Comparison of ENCODE assay signal across 19 mouse cellular contexts in genomic region chr8:122817724-122818496, GRCm38 (mm10). TPM values are rescaled to one million over a fixed set of nuclear protein-coding genes. Genes with fewer than 3 reads are reported as not detected.
DNase-seq lines count a peak whose midpoint lies in the region; ATAC-seq and TF ChIP-seq lines count a peak whose summit lies in the region.
"Had no signal": no experiment of that assay in that cellular context is flagged by ENCODE, and none has a peak within 500 bp of the region (broad histone marks: within the 10 kb centered on the region; RNA-seq: fewer than 3 reads in every experiment).

No protein-coding gene starts in this region.

- TF ChIP-seq POLR2A in thymus, adult 2 months (IDR thresholded peaks at IDR 0.05; ENCODE audit: control insufficient read depth, extremely low read depth, insufficient read depth, low read length, poor library complexity): no peak

- WGBS in forebrain, embryonic 10.5 days: 41% methylated on average over 13 of the region's 13 CpGs
- WGBS in forebrain, embryonic 16.5 days: 42% methylated on average over 13 of the region's 13 CpGs
- WGBS in liver, postnatal 0 days (ENCODE audit: insufficient replicate concordance): 47% methylated on average over 13 of the region's 13 CpGs
- WGBS in intestine, embryonic 16.5 days: 48% methylated on average over 13 of the region's 13 CpGs
- 96% methylated on average over 13 of the region's 13 CpGs for WGBS in thymus, adult 2 months

- H3K27me3 ChIP-seq in forebrain, embryonic 10.5 days (ENCODE audit: poor library complexity, severe bottlenecking): peaks cover 42% of the 10 kb centered on the region
- H3K27me3 ChIP-seq in forebrain, embryonic 16.5 days (replicated peaks; ENCODE audit: control insufficient read depth, insufficient read depth, low read length): no peaks in the 10 kb centered on the region
- no peaks in the 10 kb centered on the region for H3K27me3 ChIP-seq in liver, postnatal 0 days (ENCODE audit: insufficient read depth, low read length)
- no peaks in the 10 kb centered on the region for H3K27me3 ChIP-seq in intestine, embryonic 16.5 days (replicated peaks; ENCODE audit: control insufficient read depth, insufficient read depth, low read length)
- no peaks in the 10 kb centered on the region for H3K27me3 ChIP-seq in thymus, adult 2 months (ENCODE audit: control insufficient read depth, insufficient read depth, low read length)
- H3K27me3 ChIP-seq: CH12.LX; limb, embryonic 15.5 days had no signal

- no peaks in the 10 kb centered on the region for H3K9me3 ChIP-seq in forebrain, embryonic 10.5 days
- H3K9me3 ChIP-seq in forebrain, embryonic 16.5 days (ENCODE audit: control insufficient read depth, low read length): no peaks in the 10 kb centered on the region
- H3K9me3 ChIP-seq in liver, postnatal 0 days (ENCODE audit: low read length): no peaks in the 10 kb centered on the region
- no peaks in the 10 kb centered on the region for H3K9me3 ChIP-seq in intestine, embryonic 16.5 days (ENCODE audit: control insufficient read depth, low read length)
- H3K9me3 ChIP-seq: limb, embryonic 15.5 days had no signal

- peak overlapping the region; percentile 46 for H3K27ac ChIP-seq in forebrain, embryonic 10.5 days
- no peak overlapping the region for H3K27ac ChIP-seq in forebrain, embryonic 16.5 days (ENCODE audit: low read length)
- no peak overlapping the region for H3K27ac ChIP-seq in liver, postnatal 0 days (ENCODE audit: low read depth)
- no peak overlapping the region for H3K27ac ChIP-seq in intestine, embryonic 16.5 days (ENCODE audit: low read length)
- no peak overlapping the region for H3K27ac ChIP-seq in thymus, adult 2 months (ENCODE audit: control insufficient read depth, insufficient read depth, low read length)
- H3K27ac ChIP-seq: limb, embryonic 15.5 days had no signal

- H3K36me3 ChIP-seq in forebrain, embryonic 10.5 days (replicated peaks): peaks cover 21% of the 10 kb centered on the region
- H3K36me3 ChIP-seq in forebrain, embryonic 16.5 days (ENCODE audit: control insufficient read depth, insufficient read depth): no peaks in the 10 kb centered on the region
- peaks cover 8% of the 10 kb centered on the region; the same call in 1 of the 2 replicates for H3K36me3 ChIP-seq in liver, postnatal 0 days (replicated peaks; ENCODE audit: insufficient read depth, low read length)
- H3K36me3 ChIP-seq in intestine, embryonic 16.5 days (ENCODE audit: control insufficient read depth, insufficient read depth, low read length): 0 out of 2 replicates have a peak, but pooled peaks cover 4% of the 10 kb centered on the region
- H3K36me3 ChIP-seq in thymus, adult 2 months (ENCODE audit: control insufficient read depth, insufficient read depth, low read length): no peaks in the 10 kb centered on the region

- peaks cover 47% of the 10 kb centered on the region for H3K4me1 ChIP-seq in forebrain, embryonic 10.5 days
- peaks cover 2% of the 10 kb centered on the region; the same call in 1 of the 2 replicates for H3K4me1 ChIP-seq in forebrain, embryonic 16.5 days (replicated peaks; ENCODE audit: control insufficient read depth, insufficient read depth, low read length)
- peaks cover 4% of the 10 kb centered on the region for H3K4me1 ChIP-seq in liver, postnatal 0 days (ENCODE audit: insufficient read depth)
- H3K4me1 ChIP-seq in intestine, embryonic 16.5 days (ENCODE audit: control insufficient read depth, insufficient read depth, low read length): no peaks in the 10 kb centered on the region
- no peaks in the 10 kb centered on the region for H3K4me1 ChIP-seq in thymus, adult 2 months (replicated peaks; ENCODE audit: control insufficient read depth, insufficient read depth, low read length)
- H3K4me1 ChIP-seq: limb, embryonic 15.5 days had no signal

- H3K4me2 ChIP-seq in forebrain, embryonic 16.5 days (ENCODE audit: low read length): no peak overlapping the region
- H3K4me2 ChIP-seq in liver, postnatal 0 days (ENCODE audit: low read depth, low read length): no peak overlapping the region
- H3K4me2 ChIP-seq in intestine, embryonic 16.5 days (ENCODE audit: low read depth, low read length): no peak overlapping the region
- H3K4me2 ChIP-seq: heart, embryonic 11.5 days; limb, embryonic 15.5 days had no signal

- DNase-seq in forebrain, embryonic 10.5 days (ENCODE audit: extremely low spot score, low spot score): no peak
- no peak for DNase-seq in liver, postnatal 0 days
- no peak for DNase-seq in liver
- DNase-seq in retina, postnatal 1 day: peak; percentile 58
- no peak for DNase-seq in retina, embryonic 14.5 days (ENCODE audit: low spot score)
- DNase-seq in thymus, adult 2 months: no peak
- DNase-seq: adrenal gland, adult 8-10 months; cerebellum, postnatal 36 days; gastrocnemius, postnatal 25 days; kidney, adult 2 months; kidney, postnatal 36 days; layer of hippocampus, adult 9-11 months; right cerebral cortex, postnatal 4 days; thymus, postnatal 4 days had no signal

- H3K4me3 ChIP-seq in forebrain, embryonic 10.5 days: no peak overlapping the region
- H3K4me3 ChIP-seq in forebrain, embryonic 16.5 days (replicated peaks; ENCODE audit: low read length): no peak overlapping the region
- H3K4me3 ChIP-seq in liver, postnatal 0 days (ENCODE audit: low read depth, low read length): no peak overlapping the region
- H3K4me3 ChIP-seq in intestine, embryonic 16.5 days (ENCODE audit: low read length): no peak overlapping the region
- no peak overlapping the region for H3K4me3 ChIP-seq in thymus, adult 2 months (ENCODE audit: control insufficient read depth, insufficient read depth, low read length)
- H3K4me3 ChIP-seq: limb, embryonic 15.5 days had no signal

- no peak for TF ChIP-seq EP300 in liver, postnatal 0 days (IDR thresholded peaks at IDR 0.05; ENCODE audit: low read depth)

- no peak for ATAC-seq in forebrain, embryonic 16.5 days
- peak; percentile 67; the same call in 1 of the 2 replicates for ATAC-seq in liver, postnatal 0 days
- ATAC-seq in intestine, embryonic 16.5 days: no peak

- no peak overlapping the region for H3K9ac ChIP-seq in forebrain, embryonic 16.5 days (replicated peaks; ENCODE audit: low read depth, low read length)
- no peak overlapping the region for H3K9ac ChIP-seq in liver, postnatal 0 days (replicated peaks)
- H3K9ac ChIP-seq in intestine, embryonic 16.5 days (ENCODE audit: low read depth, low read length): no peak overlapping the region
- H3K9ac ChIP-seq: limb, embryonic 15.5 days had no signal

- TF ChIP-seq CTCF in liver, postnatal 0 days (IDR thresholded peaks at IDR 0.05; ENCODE audit: low read depth): no peak
- no peak for TF ChIP-seq CTCF in thymus, adult 2 months (IDR thresholded peaks at IDR 0.05; ENCODE audit: borderline replicate concordance, control insufficient read depth, extremely low read depth, insufficient read depth, low read length, poor library complexity)

RNA-seq across cellular contexts. Expression of gene Cdh15, which starts 29.9 kb away (rescaled TPM):
- polyA plus RNA-seq in forebrain, embryonic 10.5 days (2016; fragmentation: Nextera tagmentation; extraction: Ambion mirVana): 0.71 and 0.72 TPM in 2 replicates
- polyA plus RNA-seq in forebrain, embryonic 16.5 days (2015; fragmentation: Nextera tagmentation; extraction: Ambion mirVana): 1.2 and 1.6 TPM in 2 replicates
- polyA plus RNA-seq in liver, postnatal 0 days (2015; fragmentation: Nextera tagmentation; extraction: Ambion mirVana): 0.05 TPM in 1 of 2 replicates, not detected in the other
- 0.11 and 0.24 TPM in 2 replicates for polyA plus RNA-seq in intestine, embryonic 16.5 days (2015; fragmentation: Nextera tagmentation; extraction: Ambion mirVana)
- polyA plus RNA-seq in thymus, adult 2 months (2012; rRNA removed): 0.11 and 0.13 TPM in 2 replicates

RNA-seq across cellular contexts. Expression of gene Acsf3, which starts 42.6 kb away (rescaled TPM):
- 19.0 and 19.1 TPM in 2 replicates for polyA plus RNA-seq in forebrain, embryonic 10.5 days (2016; fragmentation: Nextera tagmentation; extraction: Ambion mirVana)
- 13.6 and 15.9 TPM in 2 replicates for polyA plus RNA-seq in forebrain, embryonic 16.5 days (2015; fragmentation: Nextera tagmentation; extraction: Ambion mirVana)
- 9.6 and 10.7 TPM in 2 replicates for polyA plus RNA-seq in liver, postnatal 0 days (2015; fragmentation: Nextera tagmentation; extraction: Ambion mirVana)
- polyA plus RNA-seq in intestine, embryonic 16.5 days (2015; fragmentation: Nextera tagmentation; extraction: Ambion mirVana): 31.4 and 34.5 TPM in 2 replicates
- 17.5 and 19.6 TPM in 2 replicates for polyA plus RNA-seq in thymus, adult 2 months (2012; rRNA removed)
